Mouse (Mus musculus) embryo, embryonic 10 days (tissue): ENCODE results near the gene Chst8.
A peak's percentile ranks its signal among the peaks of the same experiment; 100 is the strongest.

Source experiments
- DNase-seq: peaks from one replicate; pipeline ENCODE4 v3.0.0-alpha.2; 2015; ENCODE audit warnings: low spot score

The Chst8 gene

DNA sequence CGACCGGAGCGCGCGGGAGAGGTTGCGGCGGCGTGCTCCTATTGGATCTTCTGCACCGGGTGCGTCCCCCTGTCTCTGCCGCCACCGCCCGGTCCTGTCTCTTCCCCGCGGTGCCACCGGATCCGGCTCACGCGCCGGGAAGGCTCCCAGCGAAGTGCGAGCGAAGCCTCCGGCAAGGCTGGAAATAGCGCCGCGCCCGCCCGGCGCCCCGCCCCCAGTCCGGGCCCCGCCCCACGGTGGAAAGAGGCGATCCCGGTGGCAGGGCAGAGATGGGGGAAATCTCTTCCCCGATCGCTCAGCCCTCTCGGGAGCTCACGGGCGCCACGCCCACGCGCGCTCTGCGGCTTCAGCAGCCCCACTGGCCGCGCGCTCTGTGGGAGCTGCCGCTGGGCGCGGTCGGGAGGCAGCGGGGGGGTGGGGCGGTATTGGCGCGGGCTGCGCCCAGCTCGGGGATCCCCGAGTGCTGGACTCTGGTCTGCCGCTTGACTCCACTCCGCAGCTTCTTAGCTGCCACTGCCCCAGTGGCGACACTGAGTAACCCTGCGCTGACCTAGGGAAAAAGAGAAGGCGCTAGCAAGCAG lies at the start of gene Chst8:
Gene Chst8 (minus strand): TSS at position 181 of the 581 bp plus-strand sequence.
- DNase-seq: peak; percentile 83

DNA sequence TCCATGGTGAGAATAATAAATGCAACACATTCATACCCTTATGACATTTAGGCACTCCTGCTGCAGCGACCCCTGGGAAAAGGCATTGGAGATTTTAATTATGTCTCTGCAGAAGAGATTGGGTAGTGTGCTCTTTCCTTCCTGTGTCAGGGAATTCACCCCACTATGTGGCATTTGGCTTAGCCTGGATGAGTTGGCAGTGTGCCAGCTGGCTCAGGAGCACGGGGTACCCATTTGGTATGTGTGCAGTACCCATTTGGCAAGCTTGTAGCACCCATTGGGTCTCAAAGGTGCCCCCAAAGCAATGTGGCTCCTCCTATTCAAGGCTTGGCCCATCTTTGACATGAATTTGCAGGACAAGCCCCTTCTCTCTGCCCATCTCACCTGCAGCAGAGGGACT lies 45.8 kb upstream of the Chst8 start:
- DNase-seq: no peak

DNA sequence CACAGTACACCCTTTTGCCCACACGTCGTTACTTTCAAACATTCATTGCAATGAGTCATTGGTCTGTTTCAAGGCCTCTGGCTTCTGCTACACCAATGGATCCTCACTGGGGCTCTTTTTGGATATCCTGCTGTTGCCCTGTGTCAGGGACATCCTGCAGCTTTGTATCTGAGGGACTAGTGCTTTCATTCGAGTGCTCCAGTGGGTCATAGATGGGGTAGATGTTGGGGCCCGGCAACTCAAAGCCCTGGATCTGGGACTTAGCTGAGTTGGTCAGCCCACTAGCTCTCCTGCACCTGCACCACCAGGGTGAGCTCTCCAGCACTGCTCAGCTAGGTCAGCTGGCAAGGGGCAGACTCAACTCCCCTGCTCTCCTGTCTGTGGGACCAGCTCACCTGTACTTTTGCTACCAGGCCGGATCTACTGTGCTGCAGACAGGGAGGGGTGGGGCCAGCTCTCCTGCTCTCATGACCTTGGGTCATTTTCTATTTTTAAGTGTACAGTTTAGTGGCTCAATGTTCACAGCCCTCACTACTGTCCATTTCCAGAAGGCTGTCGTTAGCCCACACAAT lies 42.4 kb upstream of the Chst8 start:
- DNase-seq: no peak

DNA sequence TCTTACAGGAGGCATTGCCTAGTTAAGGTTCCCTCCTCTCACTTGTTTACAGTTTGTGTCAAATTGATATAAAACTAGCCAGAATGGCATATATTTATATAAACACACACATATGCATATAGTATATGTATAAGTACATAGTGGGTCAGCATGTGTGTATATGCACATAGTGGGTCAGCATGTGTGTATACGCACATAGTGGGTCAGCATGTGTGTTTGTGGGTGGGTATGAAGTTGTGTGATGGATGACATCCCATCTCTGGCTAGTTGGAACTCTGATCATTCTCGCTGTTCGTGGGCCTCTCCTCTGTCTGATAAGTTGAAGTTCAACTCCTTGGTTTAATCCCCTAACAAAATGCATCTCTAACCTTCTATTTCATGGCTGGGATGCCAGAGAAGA lies 40.9 kb upstream of the Chst8 start:
- DNase-seq: no peak

DNA sequence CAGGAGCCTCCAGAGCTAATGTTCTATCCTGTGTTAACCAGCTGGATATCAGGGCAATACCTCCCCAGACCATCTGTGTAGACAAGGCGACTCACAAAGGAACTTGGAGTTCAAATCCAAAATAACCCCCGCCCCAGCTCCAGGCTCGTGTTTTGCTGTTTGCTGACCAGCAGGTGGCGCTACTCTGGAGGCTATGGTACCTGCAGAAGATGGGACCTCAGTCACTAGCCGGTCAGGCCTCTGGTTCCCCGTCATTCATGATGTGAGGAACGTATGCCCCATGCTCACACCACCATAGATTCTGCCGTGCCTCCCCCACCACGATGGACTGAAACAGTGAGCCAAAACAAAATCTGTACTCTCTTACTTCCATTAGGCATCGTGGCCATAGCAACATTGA lies 37.1 kb upstream of the Chst8 start:
- peak; percentile 35 for DNase-seq

DNA sequence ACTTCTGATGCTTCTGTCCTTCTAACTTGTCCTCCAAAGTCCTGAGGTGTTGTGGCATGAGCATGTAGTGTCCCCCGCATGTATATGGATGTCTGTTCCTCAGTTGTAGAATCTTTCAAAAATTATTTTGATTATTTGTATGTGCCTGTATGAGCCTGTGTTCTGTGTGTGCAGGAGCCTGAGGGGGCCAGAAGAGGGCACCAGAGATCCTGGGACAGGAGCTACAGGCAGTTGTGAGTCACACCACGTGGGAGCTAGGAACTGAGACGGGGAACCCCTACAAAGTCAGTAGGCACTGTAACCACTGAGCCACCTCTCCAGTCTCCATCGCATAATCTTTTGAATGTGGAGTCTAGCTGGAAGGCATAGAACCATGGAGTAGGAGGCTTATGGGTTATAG lies 36.3 kb upstream of the Chst8 start:
- no peak for DNase-seq

GRCm38 (mm10) chr7:34847900-34848299 lies 35.4 kb upstream of the Chst8 start:
- DNase-seq: no peak

GRCm38 (mm10) chr7:34847410-34847809 lies 34.9 kb upstream of the Chst8 start:
- DNase-seq: peak; percentile 12

DNA sequence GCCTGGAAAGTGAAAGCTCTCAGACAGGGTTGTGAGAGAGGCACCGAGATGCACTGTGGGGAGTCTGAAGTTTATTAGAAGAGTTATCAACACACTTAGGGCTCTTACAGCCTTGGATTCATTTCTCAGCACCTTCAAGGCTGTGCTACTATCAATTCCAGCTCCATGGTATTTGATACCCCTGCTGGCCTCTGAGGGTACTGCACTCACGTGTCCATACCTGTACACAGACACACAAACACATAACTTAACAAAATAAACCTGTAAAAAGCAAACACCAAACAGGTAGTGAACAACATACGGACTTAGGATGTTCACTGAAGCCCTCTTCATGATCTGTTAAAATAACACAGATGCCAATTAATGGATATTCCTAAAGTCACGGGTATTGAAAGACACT lies 26.2 kb upstream of the Chst8 start:
- no peak for DNase-seq

DNA sequence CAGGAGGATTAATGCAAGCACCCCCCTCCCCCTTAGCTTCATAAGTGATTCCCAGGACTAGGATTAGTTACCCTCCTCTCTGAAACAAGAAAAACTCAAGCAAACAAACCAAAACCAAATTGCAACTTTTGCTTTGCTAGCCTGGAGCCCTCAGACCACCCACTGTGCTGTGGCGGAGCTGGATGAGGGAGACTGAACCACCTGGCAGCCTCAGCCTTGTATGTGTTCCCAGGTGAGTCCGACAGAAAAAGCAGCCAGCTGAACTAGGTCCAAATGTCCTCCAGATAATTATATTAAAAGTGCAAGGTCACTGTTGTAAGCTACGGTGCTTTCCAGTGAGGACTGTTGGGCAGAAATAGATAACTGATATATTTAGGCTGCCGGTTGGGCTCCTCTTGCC lies 25.7 kb upstream of the Chst8 start:
- DNase-seq: no peak

DNA sequence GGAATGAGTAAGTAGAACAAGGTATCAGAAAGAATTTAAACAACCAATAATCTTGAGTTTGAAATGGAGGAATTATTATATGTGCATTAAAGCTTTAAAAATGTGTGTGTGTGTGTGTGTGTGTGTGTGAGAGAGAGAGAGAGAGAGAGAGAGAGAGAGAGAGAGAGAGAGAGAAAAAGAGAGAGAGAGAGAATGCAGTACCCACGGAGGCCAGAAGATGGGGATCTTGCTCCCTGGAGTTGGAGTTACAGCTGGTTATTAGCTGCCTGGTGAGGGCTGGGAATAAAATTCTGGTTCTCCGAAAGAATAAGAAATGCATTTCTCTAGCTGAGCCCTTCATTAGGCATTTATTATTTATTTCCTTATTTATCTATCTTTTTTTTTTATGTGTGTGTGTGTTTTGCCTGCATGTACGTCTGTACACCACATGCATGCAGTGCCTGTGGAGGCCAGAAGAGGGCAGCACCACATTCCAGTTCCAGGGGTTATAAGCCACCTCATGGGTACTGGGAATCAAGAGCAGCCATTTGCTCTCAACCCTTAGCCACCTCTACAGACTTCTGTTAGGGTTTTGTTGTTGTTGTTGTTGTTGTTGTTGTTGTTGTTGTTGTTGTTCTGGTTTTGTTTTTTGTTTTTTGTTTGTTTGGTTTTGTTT lies 13.9 kb upstream of the Chst8 start:
- DNase-seq: peak; percentile 37

DNA sequence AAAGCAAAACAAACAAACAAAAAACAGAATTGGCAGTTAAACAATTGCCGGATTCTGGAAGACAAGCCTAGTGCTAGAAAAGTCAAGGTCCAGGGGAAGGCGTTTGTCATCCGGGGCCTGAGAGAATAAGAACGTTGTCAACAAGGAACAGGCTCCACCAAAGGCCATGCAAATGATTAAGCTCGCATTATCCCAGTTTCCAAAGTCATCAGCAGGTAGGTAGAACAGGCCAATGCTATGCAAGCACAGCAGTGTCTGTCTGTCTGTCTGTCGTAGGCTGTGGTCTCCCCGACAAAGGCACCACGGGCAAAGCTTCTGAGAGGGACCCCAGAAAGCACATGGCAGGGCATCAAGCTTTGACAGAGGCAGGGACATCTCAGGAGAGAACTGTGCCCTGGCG lies 9.1 kb upstream of the Chst8 start:
- DNase-seq: no peak

DNA sequence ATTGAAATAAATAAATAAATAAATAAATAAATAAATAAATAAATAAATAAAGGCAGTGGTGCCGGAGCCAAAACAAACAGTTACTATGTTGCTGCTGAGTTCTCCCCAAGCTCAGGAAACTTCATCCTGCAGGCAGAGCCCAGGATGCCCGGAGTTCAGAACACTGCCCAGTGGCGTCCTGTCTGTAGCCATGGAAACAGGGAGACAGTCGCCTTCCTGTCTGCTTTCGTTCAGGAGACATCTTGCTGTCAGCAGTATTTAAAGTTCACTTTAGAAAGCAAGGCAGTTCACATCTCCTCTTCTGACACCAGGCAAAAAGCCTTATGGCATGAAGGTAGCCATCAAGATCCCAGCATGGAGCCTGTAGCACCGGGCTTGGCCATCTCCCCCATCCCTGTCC lies 8.0 kb upstream of the Chst8 start:
- peak; percentile 59 for DNase-seq

DNA sequence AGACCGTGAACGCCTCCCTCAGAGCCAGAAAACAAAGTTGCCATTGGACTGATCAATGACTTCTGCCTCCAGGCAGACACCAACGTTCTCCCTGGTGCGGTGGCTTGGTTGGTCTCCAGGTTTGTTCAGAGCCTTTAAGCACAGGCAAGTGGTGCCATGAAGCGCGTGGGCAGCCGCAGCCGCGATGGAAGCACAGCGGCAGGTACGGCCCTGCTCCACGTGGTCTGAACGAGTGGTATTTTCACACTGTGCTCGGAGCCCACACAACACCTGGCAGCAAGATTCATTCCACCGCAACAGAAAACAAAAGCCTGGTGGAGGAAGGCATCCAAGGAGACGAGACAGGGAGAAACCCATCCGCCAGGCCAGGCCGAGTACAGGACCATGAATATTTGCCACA lies 7.3 kb upstream of the Chst8 start:
- DNase-seq: no peak

- no peak for DNase-seq
These were observed 6.1 kb upstream of the Chst8 start for GRCm38 (mm10) chr7:34818660-34819059.

DNA sequence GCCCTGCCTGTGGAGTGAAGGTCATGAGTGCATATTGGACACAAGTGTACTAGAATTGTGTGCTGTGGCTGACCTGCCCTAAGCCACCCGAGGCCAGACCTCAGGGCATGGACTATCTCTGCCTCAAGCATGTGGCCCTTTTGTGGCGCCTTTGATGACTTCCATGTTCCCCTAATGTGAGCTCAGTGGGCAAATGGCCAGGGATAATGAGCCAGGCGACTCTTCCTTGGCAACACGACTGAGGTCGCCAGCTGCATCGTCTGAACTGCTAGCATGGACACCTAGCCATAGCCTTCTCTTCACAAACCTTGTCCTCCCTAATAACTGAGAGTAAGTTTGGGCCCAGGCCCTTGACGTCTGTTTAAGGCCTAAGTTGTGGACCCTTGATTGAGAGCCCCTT lies 4.5 kb upstream of the Chst8 start:
- DNase-seq: no peak

DNA sequence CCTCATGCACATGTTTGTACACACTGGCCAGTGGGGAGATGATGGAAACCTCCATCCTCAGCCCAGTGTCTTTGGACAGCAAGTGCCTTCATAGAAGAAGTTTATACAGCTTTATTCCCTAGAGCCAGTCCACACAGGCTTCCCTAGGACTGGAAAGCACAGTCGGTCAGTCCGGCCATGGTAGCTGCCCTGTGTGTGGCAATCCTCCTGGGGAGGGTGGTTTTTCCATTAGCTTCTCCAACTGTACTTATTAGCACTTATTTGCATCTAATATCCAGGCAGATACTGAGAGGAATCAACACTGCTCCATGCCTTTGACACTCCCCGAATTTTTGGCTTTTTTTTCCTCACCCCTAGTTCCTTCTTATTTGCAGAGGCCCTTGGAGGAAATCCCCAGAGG lies 2.3 kb upstream of the Chst8 start:
- DNase-seq: no peak

GRCm38 (mm10) chr7:34811531-34812526 lies 682 bp downstream of the Chst8 start:
- peak; percentile 43 for DNase-seq

DNA sequence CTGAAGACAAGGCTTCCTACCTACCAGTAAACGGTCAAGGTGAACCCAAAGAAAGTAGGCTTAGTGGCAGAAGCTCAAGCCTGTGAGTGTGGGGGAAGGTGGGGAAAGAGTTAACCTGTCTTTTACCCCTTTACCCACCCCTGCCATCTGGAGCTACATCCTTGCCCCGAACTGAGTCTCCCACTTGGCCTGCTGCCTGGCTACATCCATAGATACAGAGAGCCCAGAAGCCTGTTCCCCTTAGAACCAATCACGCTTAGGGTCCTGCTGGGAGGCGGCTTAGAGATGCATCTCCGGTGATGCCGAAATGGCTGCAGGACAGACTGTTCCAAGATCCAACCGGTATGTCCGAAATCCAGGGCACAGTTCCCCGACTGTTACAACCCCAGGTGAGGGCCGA lies 1.5 kb downstream of the Chst8 start:
- peak; percentile 20 for DNase-seq

DNA sequence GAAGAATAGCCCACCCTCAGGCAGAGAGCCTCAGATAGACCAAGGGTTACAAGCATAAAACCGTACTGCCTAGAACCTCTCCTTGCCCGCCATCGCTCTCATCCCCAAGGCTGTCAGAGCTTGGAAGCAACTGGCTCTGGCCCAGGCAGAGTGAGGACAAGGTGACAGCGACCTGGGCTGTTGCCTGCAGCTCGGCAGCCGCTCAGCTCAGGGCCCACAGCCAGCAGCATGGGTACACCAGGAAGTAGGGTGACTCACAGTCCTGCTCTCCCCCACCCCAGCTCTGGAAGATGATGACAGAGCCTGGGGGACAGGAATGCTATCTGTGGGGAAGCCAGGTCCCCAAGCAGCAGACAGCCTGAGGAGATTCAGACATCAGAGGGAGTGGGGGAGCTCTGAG lies 6.2 kb downstream of the Chst8 start:
- DNase-seq: no peak

DNA sequence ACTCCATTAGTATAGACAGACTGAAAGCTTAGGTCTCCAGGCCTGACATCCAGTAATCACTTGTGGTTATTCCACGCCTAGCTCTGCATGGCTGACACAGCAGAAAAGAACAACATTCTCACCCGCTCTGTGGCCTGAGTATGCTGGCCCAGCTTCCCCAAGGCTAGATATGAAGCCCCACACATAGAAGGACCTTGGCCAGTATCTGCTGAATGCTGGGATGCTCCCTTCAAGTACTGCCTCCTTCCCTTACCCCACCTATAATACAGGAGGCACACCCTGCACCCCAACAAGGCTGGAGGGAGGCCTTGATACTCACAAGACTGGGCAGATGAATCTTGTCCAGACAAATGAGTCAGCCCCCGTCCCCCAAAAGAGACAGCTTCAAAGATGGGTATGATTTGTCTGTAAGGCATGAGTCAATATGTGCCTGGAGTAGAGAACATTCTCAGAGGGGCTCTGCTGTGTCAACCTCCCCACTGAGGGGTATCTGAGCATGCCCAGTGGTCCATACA lies 6.8 kb downstream of the Chst8 start:
- no peak for DNase-seq

GRCm38 (mm10) chr7:34805042-34805441 lies 7.5 kb downstream of the Chst8 start:
- no peak for DNase-seq
